10 mouse cellular contexts compared by ENCODE assay signal in the genomic region with DNA sequence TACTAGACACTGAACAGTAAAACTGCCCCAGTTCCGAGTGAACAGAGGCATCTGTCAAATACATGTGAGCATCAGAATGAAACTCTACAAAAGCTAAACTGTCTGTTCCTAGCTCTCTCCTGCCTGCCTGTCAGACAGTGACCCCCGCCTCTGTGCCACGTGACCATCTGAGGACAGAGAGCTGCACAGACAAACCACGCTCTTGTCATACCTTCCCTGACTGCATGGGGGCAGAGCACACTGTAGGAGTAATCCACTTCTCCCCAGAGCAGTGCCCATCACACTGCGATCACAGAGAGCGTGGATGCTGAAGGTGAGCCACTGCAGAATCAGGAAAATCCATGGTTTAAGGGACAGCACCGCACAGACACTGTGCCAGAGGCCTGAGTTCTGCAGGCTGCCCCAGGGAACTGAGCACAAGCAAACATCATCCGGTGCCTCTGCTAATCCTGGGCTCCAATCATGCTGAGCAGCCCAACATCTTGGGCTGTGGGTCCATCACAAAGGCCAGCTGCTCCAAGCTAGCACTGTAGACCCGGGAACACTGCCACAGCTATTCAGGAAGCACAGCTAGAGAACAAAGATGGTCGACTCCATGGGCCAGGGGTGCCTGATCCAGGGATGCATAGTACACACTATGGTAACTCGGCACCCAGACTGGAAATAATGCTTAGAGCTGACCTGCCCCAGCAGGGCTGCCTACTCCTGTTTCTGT.
DNase-seq lines count a peak whose midpoint lies in the region; ATAC-seq and TF ChIP-seq lines count a peak whose summit lies in the region.
"Had no signal": no experiment of that assay in that cellular context is flagged by ENCODE, and none has a peak within 500 bp of the region (broad histone marks: within the 10 kb centered on the region; RNA-seq: fewer than 3 reads in every experiment).

No protein-coding gene starts in this region.

- no peaks in the 10 kb centered on the region for H3K4me1 ChIP-seq in lung, embryonic 14.5 days (ENCODE audit: insufficient read depth)
- H3K4me1 ChIP-seq in midbrain, embryonic 16.5 days (ENCODE audit: control insufficient read depth, insufficient read depth, low read length), result peaks cover 13% of the 10 kb centered on the region; the same call in 1 of the 2 replicates

- peak; percentile 93 for DNase-seq in heart, adult 11 months
- no peak for DNase-seq in heart, adult 8-10 months (ENCODE audit: low spot score)
- no peak for DNase-seq in lung, embryonic 14.5 days
- no peak for DNase-seq in lung, postnatal 25 days (ENCODE audit: low spot score)
- peak; percentile 86 for DNase-seq in brain, adult 2 months (ENCODE audit: low read depth, low spot score)
- DNase-seq in embryo, embryonic 11 days, result no peak
- DNase-seq: cerebellum, adult 9-10 months; kidney, adult 11 months; lung, adult 18-20 months had no signal

- no peak for ATAC-seq in lung, embryonic 14.5 days (ENCODE audit: insufficient read depth)
- ATAC-seq in midbrain, embryonic 16.5 days, result peak; percentile 15; the same call in 1 of the 2 replicates

- no peak overlapping the region for H3K9ac ChIP-seq in lung, embryonic 14.5 days
- 0 out of 2 replicates have a peak overlapping the region, but pooled peaks have one; percentile 22 for H3K9ac ChIP-seq in midbrain, embryonic 16.5 days (ENCODE audit: low read depth, low read length)

- peaks cover 73% of the 10 kb centered on the region for H3K36me3 ChIP-seq in lung, embryonic 14.5 days (ENCODE audit: insufficient read depth)
- peaks cover 27% of the 10 kb centered on the region for H3K36me3 ChIP-seq in midbrain, embryonic 16.5 days (ENCODE audit: control insufficient read depth, insufficient read depth, low read length)

- H3K4me2 ChIP-seq in lung, embryonic 14.5 days, result no peak overlapping the region
- H3K4me2 ChIP-seq in midbrain, embryonic 16.5 days (ENCODE audit: low read length), result no peak overlapping the region

- 0 out of 2 replicates have a peak, but pooled peaks have one; percentile 6 for TF ChIP-seq CTCF in lung, embryonic 14.5 days (IDR thresholded peaks at IDR 0.05; ENCODE audit: low read depth)

- WGBS in lung, embryonic 14.5 days, result 78% methylated on average over 11 of the region's 11 CpGs
- 57% methylated on average over 11 of the region's 11 CpGs for WGBS in midbrain, embryonic 16.5 days

- H3K27ac ChIP-seq in lung, embryonic 14.5 days (ENCODE audit: low read depth), result no peak overlapping the region
- H3K27ac ChIP-seq in midbrain, embryonic 16.5 days (ENCODE audit: low read length), result no peak overlapping the region

- H3K27me3 ChIP-seq in lung, embryonic 14.5 days (ENCODE audit: insufficient read depth, low read length), result no peaks in the 10 kb centered on the region
- no peaks in the 10 kb centered on the region for H3K27me3 ChIP-seq in midbrain, embryonic 16.5 days (ENCODE audit: control insufficient read depth, insufficient read depth, low read depth, low read length)

- H3K9me3 ChIP-seq in lung, embryonic 14.5 days (ENCODE audit: low read depth, low read length), result no peaks in the 10 kb centered on the region
- H3K9me3 ChIP-seq in midbrain, embryonic 16.5 days (replicated peaks; ENCODE audit: control insufficient read depth, low read length, poor library complexity, severe bottlenecking), result no peaks in the 10 kb centered on the region

- H3K4me3 ChIP-seq in lung, embryonic 14.5 days (ENCODE audit: low read depth, low read length), result no peak overlapping the region
- no peak overlapping the region for H3K4me3 ChIP-seq in midbrain, embryonic 16.5 days (ENCODE audit: low read depth, low read length)

Comparison
In these comparisons a context has a peak if more than half of its experiments do, and no peak if none do; other contexts are left out.
1. DNase-seq: peak in heart, adult 11 months (single experiment) and brain, adult 2 months (single experiment); none in heart, adult 8-10 months (single experiment), lung, embryonic 14.5 days (single experiment), lung, postnatal 25 days (single experiment) and embryo, embryonic 11 days (single experiment).